Mouse (Mus musculus) kidney, postnatal 25 days (tissue): ENCODE measurements at regions not wholly inside any gene's neighbourhood (a gene's known extent, or its start where the extent isn't known, plus 50 kb on each side); places are given as distances from the start of the nearest gene placed in this dataset.

Source experiments
- DNase-seq, 2 experiments: peaks; one replicate each; pipeline ENCODE4 v3.0.0; 2021; ENCODE audit warnings: mixed read lengths in 2 of 2

GRCm38 (mm10) chr3:137563541-137564080 is 57.8 kb upstream of the Ddit4l start:
- DNase-seq, result no peak

DNA sequence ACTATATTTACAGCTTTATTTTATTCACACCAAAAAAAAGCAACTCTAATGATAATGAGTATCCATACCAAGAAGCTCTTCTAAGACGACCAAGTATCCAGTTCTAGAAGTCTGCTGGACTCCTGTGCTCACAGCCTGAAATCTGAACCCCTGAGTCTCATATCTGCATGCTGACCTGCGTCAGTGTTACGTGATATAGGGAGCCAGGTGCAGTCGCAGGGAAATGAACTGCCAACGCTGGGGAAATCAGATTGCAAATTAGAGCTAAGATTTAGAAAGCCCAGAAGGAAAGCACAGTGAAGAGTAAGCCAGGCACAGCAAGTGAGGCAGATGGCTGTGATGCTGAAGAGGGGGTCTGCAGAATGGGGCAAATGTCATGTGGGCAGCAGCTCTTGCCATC is 57.1 kb upstream of the Ddit4l start:
- DNase-seq, result no peak

DNA sequence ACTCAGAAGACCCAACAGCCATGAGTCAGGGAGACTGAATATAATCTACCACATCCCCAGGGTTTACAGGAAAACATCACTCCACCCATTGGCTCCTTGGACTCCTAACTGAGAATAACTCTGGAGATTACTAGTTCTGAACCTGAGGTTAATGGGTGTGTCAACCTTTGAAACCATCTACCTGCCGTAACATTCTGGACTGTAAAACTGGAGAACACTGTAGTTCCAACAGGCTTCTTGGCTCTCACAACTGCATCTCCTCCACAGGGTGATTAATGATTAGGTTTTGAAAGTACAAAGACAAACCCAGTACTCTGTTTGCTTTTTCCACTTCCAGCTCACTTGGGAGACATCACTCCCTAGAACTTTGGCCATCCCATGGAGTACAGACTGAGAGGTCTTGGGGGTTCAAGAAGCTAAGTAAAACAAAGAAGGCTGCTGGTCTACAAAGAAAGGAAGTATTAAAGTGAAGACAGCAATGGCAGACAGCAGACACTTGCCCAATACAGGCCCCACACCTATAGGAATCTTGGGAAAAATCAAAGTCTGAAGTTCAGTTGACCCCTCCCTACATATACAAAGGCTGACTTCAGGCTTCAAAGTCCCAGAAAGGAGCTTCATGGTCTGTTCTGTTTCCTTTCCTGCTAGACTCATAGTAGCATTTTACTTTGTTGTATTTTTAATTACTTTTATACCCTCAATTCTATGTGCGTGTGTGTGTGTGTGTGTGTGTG is 52.7 kb upstream of the Ddit4l start:
- DNase-seq, result no peak
